Mouse (Mus musculus) bone marrow, adult 2 months (tissue): ENCODE measurements around the gene Kcnq5. TPM values are rescaled to one million over a fixed set of nuclear protein-coding genes. Genes with fewer than 3 reads are reported as not detected.

Experiments
- H3K27ac ChIP-seq: fragments of 200-500 bp; 2 replicates; pipeline ENCODE4 v1.5.1; 2012; ENCODE audit warnings: low read depth, mild to moderate bottlenecking, control low read depth, inconsistent platforms, low read length; ENCODE audit not compliant: control insufficient read depth, poor library complexity, insufficient read depth
- H3K4me1 ChIP-seq: fragments of 200-500 bp; 2 replicates; pipeline ENCODE4 v1.6.1; 2011; ENCODE audit warnings: low read length; ENCODE audit not compliant: control insufficient read depth, insufficient read depth
- H3K4me3 ChIP-seq: fragments of 200-500 bp; replicated peaks from 2 replicates; pipeline ENCODE3; 2011; ENCODE audit warnings: mild to moderate bottlenecking, low read depth, low read length, control low read depth; ENCODE audit not compliant: control insufficient read depth
- CTCF ChIP-seq: fragments of 200-500 bp; IDR thresholded peaks from 2 replicates; pipeline ENCODE4 v1.5.1; 2011; ENCODE audit warnings: low read length, control low read depth; ENCODE audit not compliant: control insufficient read depth, insufficient read depth
- POLR2A ChIP-seq: fragments of 200-500 bp; IDR thresholded peaks from 2 replicates; pipeline ENCODE4 v1.6.1; 2011; ENCODE audit warnings: low read depth, mild to moderate bottlenecking, control low read depth, low read length, borderline replicate concordance; ENCODE audit not compliant: control insufficient read depth
- WGBS: fragments of 180-500 bp; shearing (Covaris S2); methylation state at CpG from one replicate; pipeline ENCODE4 v1.1.7; 2018; 5-methylcytosine and 5-hydroxymethylcytosine counted together
- polyA plus RNA-seq: library from polyadenylated mRNA; stranded (reverse); fragments of >200 nt; gene quantifications from 2 replicates; pipeline ENCODE4 v1.2.4, GENCODE M21; 2011; ENCODE audit warnings: low replicate concordance; ENCODE audit not compliant: missing spikeins, insufficient read depth, insufficient read length

Kcnq5 gene
- polyA plus RNA-seq, 1 experiment = 5.0 TPM

- Histone ChIP-seq H3K27ac (no peak overlapping the region), H3K4me3 (no peak overlapping the region), H3K4me1 (no peaks in the 10 kb centered on the region)
- 77% methylated on average over 2 of the region's 2 CpGs for WGBS
- TF ChIP-seq CTCF = no peak
- TF ChIP-seq POLR2A = no peak
Observed at GRCm38 (mm10) chr1:21635406-21635805, 326.3 kb downstream of the Kcnq5 start.

GRCm38 (mm10) chr1:21634013-21634412 lies 327.7 kb downstream of the Kcnq5 start:
- H3K27ac ChIP-seq = no peak overlapping the region
- no peak for TF ChIP-seq POLR2A
- TF ChIP-seq CTCF = no peak
- no peaks in the 10 kb centered on the region for H3K4me1 ChIP-seq
- no peak overlapping the region for H3K4me3 ChIP-seq
- WGBS = 45% methylated on average over 1 of the region's 1 CpGs

- Histone ChIP-seq H3K4me3 (no peak overlapping the region), H3K27ac (no peak overlapping the region), H3K4me1 (no peaks in the 10 kb centered on the region)
- WGBS = 85% methylated on average over 2 of the region's 2 CpGs
- TF ChIP-seq CTCF (no peak), POLR2A (no peak)
Observed at GRCm38 (mm10) chr1:21622455-21622854, 339.3 kb downstream of the Kcnq5 start.

- WGBS = 74% methylated on average over 1 of the region's 1 CpGs
- H3K27ac ChIP-seq = no peak overlapping the region
- TF ChIP-seq CTCF = no peak
- no peak for TF ChIP-seq POLR2A
Observed at GRCm38 (mm10) chr1:21622039-21622438, 339.7 kb downstream of the Kcnq5 start.

GRCm38 (mm10) chr1:21618712-21619111 lies 343.0 kb downstream of the Kcnq5 start:
- 30% methylated on average over 3 of the region's 3 CpGs for WGBS
- TF ChIP-seq POLR2A (no peak), CTCF (no peak)
- Histone ChIP-seq H3K4me3 (no peak overlapping the region), H3K27ac (no peak overlapping the region), H3K4me1 (no peaks in the 10 kb centered on the region)

More at GRCm38 (mm10) chr1:21622039-21622438, 339.7 kb downstream of the Kcnq5 start:
- Histone ChIP-seq H3K4me1 (no peaks in the 10 kb centered on the region), H3K4me3 (no peak overlapping the region)

- Histone ChIP-seq H3K27ac (no peak overlapping the region), H3K4me3 (no peak overlapping the region), H3K4me1 (no peaks in the 10 kb centered on the region)
- WGBS = 76% methylated on average over 4 of the region's 4 CpGs
- TF ChIP-seq CTCF (no peak), POLR2A (no peak)
Observed at GRCm38 (mm10) chr1:21616666-21617065, 345.1 kb downstream of the Kcnq5 start.

- Histone ChIP-seq H3K27ac (no peak overlapping the region), H3K4me1 (no peaks in the 10 kb centered on the region), H3K4me3 (no peak overlapping the region)
- TF ChIP-seq POLR2A (no peak), CTCF (no peak)
- 69% methylated on average over 2 of the region's 2 CpGs for WGBS
Observed at GRCm38 (mm10) chr1:21613933-21614332, 347.8 kb downstream of the Kcnq5 start.

GRCm38 (mm10) chr1:21604003-21604402 lies 357.7 kb downstream of the Kcnq5 start:
- 71% methylated on average over 4 of the region's 4 CpGs for WGBS
- no peaks in the 10 kb centered on the region for H3K4me1 ChIP-seq
- TF ChIP-seq CTCF (no peak), POLR2A (no peak)
- no peak overlapping the region for H3K4me3 ChIP-seq
- no peak overlapping the region for H3K27ac ChIP-seq

- no peak overlapping the region for H3K4me3 ChIP-seq
- TF ChIP-seq POLR2A (no peak), CTCF (no peak)
- H3K4me1 ChIP-seq = no peaks in the 10 kb centered on the region; the same call in 1 of the 2 replicates
- H3K27ac ChIP-seq = no peak overlapping the region
Observed at GRCm38 (mm10) chr1:21602567-21602966, 359.2 kb downstream of the Kcnq5 start.
